Mouse (Mus musculus) CH12.LX (cell line): ENCODE results near the gene Slc12a6.
A peak's percentile ranks its signal among the peaks of the same experiment; 100 is the strongest.

Experiments used
- CHD1 ChIP-seq: IDR thresholded peaks from 2 replicates; pipeline ENCODE4 v1.6.1; 2012; ENCODE audit warnings: low read depth, low read length, improper control_type of control experiment, inconsistent platforms
- CTCF ChIP-seq, 2 experiments: IDR thresholded peaks in 1 of 2; conservative IDR thresholded peaks in 1 of 2; 2 replicates each; pipeline ENCODE4 v1.5.1; 2011 to 2012; ENCODE audit warnings: low read depth in 2 of 2, low read length in 2 of 2, improper control_type of control experiment in 1 of 2, inconsistent platforms in 1 of 2, mild to moderate bottlenecking in 1 of 2, moderate library complexity in 1 of 2
- ELF1 ChIP-seq: IDR thresholded peaks from 2 replicates; pipeline ENCODE4 v1.6.1; 2014; ENCODE audit warnings: low read depth, mild to moderate bottlenecking, inconsistent platforms, low read length, improper control_type of control experiment
- KAT2A ChIP-seq: IDR thresholded peaks from 2 replicates; pipeline ENCODE4 v1.6.1; 2012; ENCODE audit warnings: low read length, improper control_type of control experiment, inconsistent platforms; ENCODE audit not compliant: insufficient replicate concordance
- MEF2A ChIP-seq: IDR thresholded peaks from 2 replicates; pipeline ENCODE4 v1.6.1; 2014; ENCODE audit warnings: low read depth, mild to moderate bottlenecking, inconsistent platforms, low read length, improper control_type of control experiment, borderline replicate concordance
- NRF1 ChIP-seq: IDR thresholded peaks from 2 replicates; pipeline ENCODE4 v1.6.1; 2014; ENCODE audit warnings: low read depth, mild to moderate bottlenecking, inconsistent platforms, low read length, improper control_type of control experiment, moderate library complexity
- POLR2A ChIP-seq: IDR thresholded peaks from 2 replicates; pipeline ENCODE4 v1.6.1; 2011; ENCODE audit warnings: low read depth, mild to moderate bottlenecking, improper control_type of control experiment, low read length
- POLR2AphosphoS2 ChIP-seq: IDR thresholded peaks from 2 replicates; pipeline ENCODE4 v1.6.1; 2011; ENCODE audit warnings: low read depth, low read length, improper control_type of control experiment
- UBTF ChIP-seq: IDR thresholded peaks from 2 replicates; pipeline ENCODE4 v1.6.1; 2012; ENCODE audit warnings: low read depth, mild to moderate bottlenecking, inconsistent platforms, low read length, improper control_type of control experiment, moderate library complexity
- USF2 ChIP-seq: conservative IDR thresholded peaks from 2 replicates; pipeline ENCODE4 v1.6.1; 2011; ENCODE audit warnings: low read depth, low read length, improper control_type of control experiment
- ZC3H11A ChIP-seq: IDR thresholded peaks from 2 replicates; pipeline ENCODE4 v1.6.1; 2012; ENCODE audit warnings: low read depth, mild to moderate bottlenecking, inconsistent platforms, low read length, improper control_type of control experiment
- ZMIZ1 ChIP-seq: IDR thresholded peaks from 2 replicates; pipeline ENCODE4 v1.6.1; 2012; ENCODE audit warnings: low read depth, mild to moderate bottlenecking, inconsistent platforms, low read length, improper control_type of control experiment
- ZNF384 ChIP-seq: IDR thresholded peaks from 2 replicates; pipeline ENCODE4 v1.6.1; 2012; ENCODE audit warnings: low read depth, low read length, improper control_type of control experiment, inconsistent platforms

- peak; percentile 94 for TF ChIP-seq POLR2AphosphoS2
- no peak for TF ChIP-seq USF2
- no peak for TF ChIP-seq ZC3H11A
- TF ChIP-seq MEF2A, result peak; percentile 85
- TF ChIP-seq ZMIZ1, result peak; percentile 92
- no peak for TF ChIP-seq CTCF (conservative IDR thresholded peaks at IDR 0.05 in 1 of 2, IDR thresholded peaks at IDR 0.05 in 1 of 2; ENCODE audit: low read depth in 2 of 2, low read length in 2 of 2)
- peak; percentile 95 for TF ChIP-seq ELF1
- peak; percentile 73; the same call in 1 of the 2 replicates for TF ChIP-seq CHD1
- peak; percentile 93 for TF ChIP-seq POLR2A
- TF ChIP-seq KAT2A, result peak; percentile 89
- no peak for TF ChIP-seq ZNF384
- peak; percentile 64; the same call in 1 of the 2 replicates for TF ChIP-seq UBTF
- TF ChIP-seq NRF1, result no peak
Observed at GRCm38 (mm10) chr2:112367726-112368673, 102.4 kb downstream of the Slc12a6 start, which contains the start of gene Emc4.
